Mouse (Mus musculus): ENCODE results near the gene Scoc.

DNA sequence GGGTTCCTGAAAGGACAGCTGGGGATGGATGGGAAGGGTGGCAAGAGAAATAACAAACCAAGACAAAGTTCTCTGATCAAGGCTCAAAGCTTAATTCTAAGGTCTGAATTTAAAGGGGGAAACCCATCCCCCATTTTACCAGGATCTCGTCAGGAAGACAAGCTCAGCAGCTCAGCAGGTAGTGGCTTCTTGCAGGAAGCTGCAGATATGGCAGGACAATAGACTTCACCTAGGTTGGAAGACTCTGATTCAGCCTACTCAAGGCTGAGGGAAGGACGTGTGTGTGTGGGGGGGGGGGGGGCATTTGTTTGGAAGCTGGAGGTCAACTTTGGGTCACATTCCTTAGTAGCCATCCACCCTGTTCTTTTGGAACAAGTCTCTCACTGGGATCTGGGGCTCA is 75.3 kb downstream of the Scoc start:
- no peak for TF ChIP-seq POLR2A (IDR thresholded peaks at IDR 0.05; ENCODE audit: borderline replicate concordance, extremely low read depth, low read depth, low read length)
- TF ChIP-seq CTCF (IDR thresholded peaks at IDR 0.05; ENCODE audit: insufficient read depth, low read length), result no peak

Measured in lung, adult 2 months (tissue).